Mouse (Mus musculus) midbrain, embryonic 10.5 days (tissue): Measurements from ENCODE around the gene Gm867. TPM values are rescaled to one million over a fixed set of nuclear protein-coding genes. Genes with fewer than 3 reads are reported as not detected.
A peak's percentile ranks its signal among the peaks of the same experiment; 100 is the strongest.

ENCODE experiments used
- DNase-seq: peaks from one replicate; pipeline ENCODE4 v3.0.0-alpha.2; 2017; ENCODE audit warnings: low spot score
- H3K27ac ChIP-seq: fragments of 300-500 bp; sonication (generic); replicated peaks from 2 replicates; pipeline ENCODE4 v1.5.1; 2016; ENCODE audit warnings: mild to moderate bottlenecking
- H3K27me3 ChIP-seq: fragments of 300-500 bp; sonication (generic); 2 replicates; pipeline ENCODE4 v1.6.1; 2016; ENCODE audit warnings: low read depth, mild to moderate bottlenecking; ENCODE audit not compliant: poor library complexity, severe bottlenecking
- H3K36me3 ChIP-seq: fragments of 300-500 bp; sonication (generic); 2 replicates; pipeline ENCODE4 v1.6.1; 2016; ENCODE audit warnings: mild to moderate bottlenecking, moderate library complexity
- H3K4me1 ChIP-seq: fragments of 300-500 bp; sonication (generic); 2 replicates; pipeline ENCODE4 v1.6.1; 2016
- H3K4me3 ChIP-seq: fragments of 300-500 bp; sonication (generic); 2 replicates; pipeline ENCODE4 v1.5.1; 2016; ENCODE audit warnings: mild to moderate bottlenecking, moderate library complexity
- H3K9me3 ChIP-seq: fragments of 300-500 bp; sonication (generic); replicated peaks from 2 replicates; pipeline ENCODE4 v1.6.1; 2016; ENCODE audit warnings: mild to moderate bottlenecking
- WGBS: fragments of 180-500 bp; shearing (Covaris S2); methylation state at CpG from one replicate; pipeline ENCODE4 v1.1.7; 2016; 5-methylcytosine and 5-hydroxymethylcytosine counted together
- polyA plus RNA-seq: library from polyadenylated mRNA; unstranded; fragments of >200 nt; fragmentation: Nextera tagmentation; extraction: Ambion mirVana; gene quantifications from 2 replicates; pipeline ENCODE4 v1.2.1, GENCODE M21; 2016

The Gm867 gene
- polyA plus RNA-seq: 0.52 and 0.58 TPM in 2 replicates

- Histone ChIP-seq H3K4me1 (peaks cover 46% of the 10 kb centered on the region), H3K4me3 (no peak within 1 kb of the TSS)
- DNase-seq: no peak
Observed at GRCm38 (mm10) chr10:75940520-75940919, at the start of gene Gm867. TSS of gene Gm867 (minus strand) at chr10:75940672.

GRCm38 (mm10) chr10:75979432-75979831, 39.0 kb upstream of the Gm867 start:
- H3K36me3 ChIP-seq: no peaks in the 10 kb centered on the region
- H3K27me3 ChIP-seq: no peaks in the 10 kb centered on the region
- WGBS: 87% methylated on average over 3 of the region's 3 CpGs
- DNase-seq: no peak
- peaks cover 4% of the 10 kb centered on the region; the same call in 1 of the 2 replicates for H3K4me1 ChIP-seq
- H3K9me3 ChIP-seq: peaks cover 5% of the 10 kb centered on the region; the same call in 1 of the 2 replicates
- no peak overlapping the region for H3K27ac ChIP-seq
- H3K4me3 ChIP-seq: no peak overlapping the region

More at GRCm38 (mm10) chr10:75940520-75940919, at the start of gene Gm867:
- peaks cover 50% of the 10 kb centered on the region for H3K27me3 ChIP-seq
- H3K36me3 ChIP-seq: no peaks in the 10 kb centered on the region
- H3K9me3 ChIP-seq: no peaks in the 10 kb centered on the region
- 0 out of 2 replicates have a peak within 1 kb of the TSS, but pooled peaks have one; percentile 2 for H3K27ac ChIP-seq
- WGBS: 76% methylated on average over 5 of the region's 5 CpGs

DNA sequence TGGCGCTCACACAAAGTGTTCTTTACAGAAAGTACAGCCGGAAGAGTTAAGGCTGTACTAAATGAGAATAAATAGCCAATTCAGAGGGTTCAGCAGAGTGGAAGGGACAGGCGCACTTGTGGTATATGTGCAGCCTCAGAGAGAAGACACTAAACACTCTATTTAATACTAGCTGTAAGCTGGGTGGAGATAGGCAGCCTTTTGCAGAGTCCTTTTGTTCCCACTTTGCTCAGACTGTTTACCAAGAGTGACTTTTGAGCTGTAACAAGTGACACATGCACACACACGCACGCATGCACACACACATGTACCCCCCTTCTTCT, 38.3 kb upstream of the Gm867 start:
- H3K4me1 ChIP-seq: peaks cover 4% of the 10 kb centered on the region; the same call in 1 of the 2 replicates
- DNase-seq: no peak
- no peaks in the 10 kb centered on the region for H3K27me3 ChIP-seq
- H3K4me3 ChIP-seq: no peak overlapping the region
- H3K9me3 ChIP-seq: peaks cover 5% of the 10 kb centered on the region; the same call in 1 of the 2 replicates
- H3K36me3 ChIP-seq: no peaks in the 10 kb centered on the region
- H3K27ac ChIP-seq: no peak overlapping the region
- WGBS: 91% methylated on average over 5 of the region's 5 CpGs

GRCm38 (mm10) chr10:75978119-75978834, 37.8 kb upstream of the Gm867 start:
- Histone ChIP-seq H3K9me3 (peaks cover 5% of the 10 kb centered on the region; the same call in 1 of the 2 replicates), H3K4me3 (no peak overlapping the region), H3K4me1 (peaks cover 4% of the 10 kb centered on the region; the same call in 1 of the 2 replicates), H3K27ac (no peak overlapping the region), H3K36me3 (no peaks in the 10 kb centered on the region), H3K27me3 (no peaks in the 10 kb centered on the region)
- no peak for DNase-seq
- WGBS: 52% methylated on average over 10 of the region's 10 CpGs

- DNase-seq: no peak
- no peak overlapping the region for H3K4me3 ChIP-seq
- WGBS: 81% methylated on average over 5 of the region's 5 CpGs
- no peaks in the 10 kb centered on the region for H3K36me3 ChIP-seq
- H3K27me3 ChIP-seq: no peaks in the 10 kb centered on the region
- H3K4me1 ChIP-seq: peaks cover 4% of the 10 kb centered on the region; the same call in 1 of the 2 replicates
- peaks cover 5% of the 10 kb centered on the region; the same call in 1 of the 2 replicates for H3K9me3 ChIP-seq
- H3K27ac ChIP-seq: no peak overlapping the region
Observed at GRCm38 (mm10) chr10:75975216-75975615, 34.7 kb upstream of the Gm867 start.

DNA sequence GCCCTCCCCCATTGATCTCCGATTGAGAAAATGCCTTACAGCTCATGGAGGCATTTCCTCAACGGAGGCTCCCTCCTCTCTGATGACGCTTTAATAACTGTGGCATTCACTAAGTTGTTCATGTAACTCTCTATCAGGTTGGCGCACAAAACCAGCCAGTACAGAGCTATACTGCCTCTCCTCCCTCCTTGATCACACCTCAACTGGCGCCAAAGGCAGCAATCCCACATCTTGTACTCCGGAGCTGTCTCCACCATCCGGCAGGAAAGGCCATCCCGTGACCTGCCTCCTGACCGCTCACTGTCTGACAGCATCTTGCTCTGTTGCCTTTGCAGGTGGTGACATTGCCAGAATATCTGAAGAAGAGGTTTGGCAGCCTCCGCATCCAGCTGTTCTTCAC, 33.4 kb upstream of the Gm867 start:
- H3K4me3 ChIP-seq: no peak overlapping the region
- no peaks in the 10 kb centered on the region for H3K36me3 ChIP-seq
- no peaks in the 10 kb centered on the region for H3K27me3 ChIP-seq
- no peak overlapping the region for H3K27ac ChIP-seq
- 93% methylated on average over 10 of the region's 10 CpGs for WGBS
- peaks cover 5% of the 10 kb centered on the region; the same call in 1 of the 2 replicates for H3K9me3 ChIP-seq
- DNase-seq: no peak
- peaks cover 4% of the 10 kb centered on the region; the same call in 1 of the 2 replicates for H3K4me1 ChIP-seq

- H3K9me3 ChIP-seq: no peaks in the 10 kb centered on the region
- WGBS: 31% methylated on average over 20 of the region's 20 CpGs
- peaks cover 32% of the 10 kb centered on the region for H3K27me3 ChIP-seq
- H3K27ac ChIP-seq: peak within 1 kb of the TSS; percentile 47
- peaks cover 26% of the 10 kb centered on the region for H3K4me1 ChIP-seq
- DNase-seq: no peak
- no peaks in the 10 kb centered on the region for H3K36me3 ChIP-seq
- H3K4me3 ChIP-seq: peak within 1 kb of the TSS; percentile 41
Observed at GRCm38 (mm10) chr10:75954381-75954811, 13.9 kb upstream of the Gm867 start, which contains the start of gene Gm5134. TSS of gene Gm5134 (plus strand) at chr10:75954514.

- H3K27ac ChIP-seq: peak overlapping the region; percentile 76
- 6% methylated on average over 13 of the region's 13 CpGs for WGBS
- peaks cover 37% of the 10 kb centered on the region for H3K27me3 ChIP-seq
- peak overlapping the region; percentile 65 for H3K4me3 ChIP-seq
- H3K4me1 ChIP-seq: peaks cover 26% of the 10 kb centered on the region
- no peaks in the 10 kb centered on the region for H3K9me3 ChIP-seq
- DNase-seq: peak; percentile 45
- no peaks in the 10 kb centered on the region for H3K36me3 ChIP-seq
Observed at GRCm38 (mm10) chr10:75951424-75952050, 11.1 kb upstream of the Gm867 start.

DNA sequence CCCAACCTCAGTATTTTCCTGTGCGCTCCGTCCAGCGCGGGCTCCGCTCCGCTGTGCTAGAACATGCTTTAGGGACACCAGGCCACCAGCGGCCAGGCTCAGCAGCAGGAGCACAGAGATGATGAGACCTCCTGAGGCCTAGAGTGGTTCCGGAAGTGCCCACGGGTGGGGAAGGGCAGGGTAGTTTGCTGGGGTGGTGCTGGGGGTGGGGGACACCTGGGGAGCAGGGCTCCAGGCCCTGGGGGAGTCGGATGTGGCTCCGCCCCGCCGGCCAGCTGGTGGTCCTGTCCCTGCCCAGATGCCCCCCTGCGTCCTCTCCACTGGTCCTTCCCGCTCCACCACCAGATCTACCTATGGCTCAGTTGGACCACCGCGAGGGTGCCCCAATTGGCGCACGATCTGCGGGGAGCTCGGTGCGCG, 10.3 kb upstream of the Gm867 start:
- Histone ChIP-seq H3K27ac (peak overlapping the region; percentile 76), H3K9me3 (no peaks in the 10 kb centered on the region), H3K4me1 (peaks cover 26% of the 10 kb centered on the region), H3K36me3 (no peaks in the 10 kb centered on the region), H3K27me3 (peaks cover 37% of the 10 kb centered on the region), H3K4me3 (peak overlapping the region; percentile 65)
- DNase-seq: peak; percentile 47
- WGBS: 2% methylated on average over 23 of the region's 23 CpGs

GRCm38 (mm10) chr10:75949053-75950045, 8.9 kb upstream of the Gm867 start:
- peaks cover 23% of the 10 kb centered on the region for H3K4me1 ChIP-seq
- WGBS: 82% methylated on average over 22 of the region's 22 CpGs
- H3K36me3 ChIP-seq: no peaks in the 10 kb centered on the region
- H3K27me3 ChIP-seq: peaks cover 33% of the 10 kb centered on the region
- no peaks in the 10 kb centered on the region for H3K9me3 ChIP-seq
- no peak overlapping the region for H3K4me3 ChIP-seq
- no peak overlapping the region for H3K27ac ChIP-seq
- no peak for DNase-seq

DNA sequence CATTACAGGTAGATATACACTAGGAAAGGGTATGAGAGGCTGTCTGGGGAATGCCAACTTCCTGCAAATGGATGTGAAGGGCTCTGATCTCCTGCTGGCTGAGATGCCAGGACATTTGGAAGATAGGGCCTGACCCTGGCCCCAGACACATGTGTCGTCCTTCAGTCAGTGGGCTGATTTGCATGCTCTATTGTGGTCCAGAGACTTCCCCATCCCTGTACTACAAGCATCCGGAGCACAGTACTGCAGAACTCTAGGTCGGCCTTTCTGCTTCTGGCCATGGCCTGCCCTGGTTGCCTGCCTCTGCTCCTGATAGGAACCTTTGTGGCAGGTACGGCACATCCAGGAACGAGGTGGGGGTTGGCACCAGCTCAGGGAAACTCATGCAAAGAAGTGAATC, 7.6 kb upstream of the Gm867 start:
- Histone ChIP-seq H3K27ac (no peak overlapping the region), H3K4me1 (peaks cover 27% of the 10 kb centered on the region), H3K36me3 (no peaks in the 10 kb centered on the region), H3K27me3 (peaks cover 32% of the 10 kb centered on the region), H3K9me3 (no peaks in the 10 kb centered on the region), H3K4me3 (no peak overlapping the region)
- no peak for DNase-seq
- WGBS: 85% methylated on average over 5 of the region's 5 CpGs

GRCm38 (mm10) chr10:75945896-75946295, 5.4 kb upstream of the Gm867 start:
- Histone ChIP-seq H3K36me3 (no peaks in the 10 kb centered on the region), H3K4me3 (no peak overlapping the region), H3K27me3 (peaks cover 21% of the 10 kb centered on the region), H3K4me1 (peaks cover 24% of the 10 kb centered on the region), H3K27ac (no peak overlapping the region), H3K9me3 (no peaks in the 10 kb centered on the region)
- WGBS: 86% methylated on average over 7 of the region's 7 CpGs
- DNase-seq: no peak
